Mouse (Mus musculus) T-helper 17 cell (primary cell): ENCODE data around the gene Rps6ka2.
"Not testable (repeated sequence)": the region's sequence is repeated elsewhere in the genome, so short reads cannot be mapped to it uniquely, and the experiment has no call there.

Experiments
- in situ Hi-C, 2 experiments: fragments of 300-600 bp; cut with MboI, MseI; formaldehyde crosslinking; loops; 1 replicate in 1 of 2; 2 replicates in 1 of 2; pipeline ENCODE4 v1.15.1; 2025; ENCODE audit warnings: high pct_unique_total_duplicates in 2 of 2

The Rps6ka2 gene

DNA sequence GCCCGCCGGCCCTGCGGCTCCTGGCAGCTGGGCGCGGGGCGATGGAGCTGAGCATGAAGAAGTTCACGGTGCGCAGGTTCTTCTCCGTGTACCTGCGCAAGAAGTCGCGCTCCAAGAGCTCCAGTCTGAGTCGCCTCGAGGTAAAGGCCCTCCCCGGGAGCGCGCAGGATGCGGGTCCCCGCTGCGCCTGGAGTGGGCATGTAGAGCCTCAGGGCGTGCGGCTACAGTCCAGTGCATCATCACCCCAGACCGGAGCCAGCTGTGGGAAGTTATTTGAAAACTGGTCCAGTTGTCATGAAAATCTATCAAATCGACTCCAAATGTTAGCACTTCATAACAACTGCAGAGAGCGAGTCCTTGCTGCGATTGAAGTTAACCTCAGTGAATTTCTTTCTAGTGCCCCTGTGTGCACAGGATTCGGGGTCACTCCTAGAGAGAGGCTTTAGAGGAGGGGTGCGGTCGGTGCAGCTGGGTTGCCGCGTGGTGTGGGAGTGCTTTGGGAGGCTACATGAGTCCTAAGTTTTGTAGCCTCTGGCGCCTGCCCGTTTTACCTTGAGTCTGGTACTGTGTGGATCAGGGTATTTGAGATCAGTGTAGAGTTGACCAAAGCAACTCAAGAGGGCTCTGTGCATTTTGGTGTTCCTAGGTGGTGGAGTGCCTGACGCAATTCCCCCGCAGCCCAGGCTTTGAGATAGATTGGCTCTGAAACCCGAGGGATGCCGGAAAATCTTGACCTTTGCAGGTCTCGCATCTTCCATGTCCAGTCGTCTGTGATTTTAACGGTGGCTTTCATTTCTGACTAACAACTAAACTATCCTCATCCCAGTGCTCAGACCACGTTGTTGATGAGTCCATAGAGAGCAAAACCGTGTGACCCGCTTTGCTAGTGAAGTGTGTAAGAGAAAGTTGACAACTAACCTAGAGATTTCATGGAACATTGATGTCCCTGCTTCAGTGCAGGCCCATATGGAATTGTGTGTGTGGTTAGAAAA is 685 bp downstream of the Rps6ka2 start:
- in situ Hi-C loops: loop anchor here in 1 of 2 experiments (10.0 kb wide), 1 partner anchor 206 kb away; the partner anchor contains the start of gene Tagap1

DNA sequence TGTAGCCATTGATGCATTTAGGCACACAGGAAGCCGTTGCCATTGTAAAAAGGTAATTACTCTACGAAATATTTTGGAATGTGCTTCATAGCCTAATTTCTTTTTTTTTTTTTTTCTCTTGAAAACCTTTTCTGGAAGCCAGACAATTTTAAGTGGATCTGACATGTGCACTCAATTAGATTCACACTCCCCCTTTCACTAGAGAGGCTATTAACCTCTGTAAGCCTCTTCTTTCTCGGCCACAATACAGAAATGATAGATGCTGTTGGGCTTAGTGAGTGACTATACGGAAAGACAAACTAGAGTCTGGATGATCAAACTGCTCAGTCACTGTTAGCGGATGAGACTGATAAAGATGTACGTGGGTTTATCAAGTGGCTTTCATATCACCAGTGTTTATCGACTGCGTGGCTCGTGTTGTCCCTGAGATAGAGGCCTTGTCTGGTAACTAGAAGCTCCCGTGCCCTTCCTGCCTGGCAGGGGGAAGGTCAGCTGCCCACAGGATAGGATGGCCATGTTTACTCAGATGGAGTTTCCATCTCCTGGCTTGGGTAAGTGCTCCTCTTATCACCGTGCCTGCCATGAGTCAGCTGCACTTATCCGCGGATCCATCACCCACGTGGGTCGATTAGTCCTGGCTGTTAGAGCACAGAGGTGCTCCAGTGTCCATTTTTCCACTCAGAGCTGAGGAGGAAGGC is 3.6 kb downstream of the Rps6ka2 start:
- in situ Hi-C loops: loop anchor here in 1 of 2 experiments (10.0 kb wide), 1 partner anchor 209 kb away; the partner anchor contains the start of gene Tagap1

DNA sequence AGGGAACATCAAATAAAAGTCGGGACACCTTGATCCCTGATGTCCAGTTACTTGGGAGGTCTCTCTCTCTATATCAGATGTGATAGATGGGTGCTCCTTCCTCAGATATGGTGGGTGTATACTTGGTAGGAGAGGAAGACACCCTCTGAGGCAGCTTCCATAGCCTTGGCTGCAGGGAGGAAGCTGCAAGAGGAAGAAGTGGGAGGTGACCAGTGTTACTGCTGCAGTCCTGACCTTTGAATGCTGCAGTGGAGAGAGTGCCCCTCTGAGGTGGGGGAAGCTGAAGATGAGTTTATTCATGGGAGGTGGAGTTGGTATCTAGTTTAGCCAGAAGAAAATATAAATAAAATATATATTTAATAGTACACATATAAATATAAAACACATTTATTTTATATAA is 5.4 kb downstream of the Rps6ka2 start:
- in situ Hi-C loops: loop anchor here in 1 of 2 experiments (5.0 to 10.0 kb wide), 2 partner anchors 38 to 210 kb away; partner anchors contain the start of gene Tagap1

DNA sequence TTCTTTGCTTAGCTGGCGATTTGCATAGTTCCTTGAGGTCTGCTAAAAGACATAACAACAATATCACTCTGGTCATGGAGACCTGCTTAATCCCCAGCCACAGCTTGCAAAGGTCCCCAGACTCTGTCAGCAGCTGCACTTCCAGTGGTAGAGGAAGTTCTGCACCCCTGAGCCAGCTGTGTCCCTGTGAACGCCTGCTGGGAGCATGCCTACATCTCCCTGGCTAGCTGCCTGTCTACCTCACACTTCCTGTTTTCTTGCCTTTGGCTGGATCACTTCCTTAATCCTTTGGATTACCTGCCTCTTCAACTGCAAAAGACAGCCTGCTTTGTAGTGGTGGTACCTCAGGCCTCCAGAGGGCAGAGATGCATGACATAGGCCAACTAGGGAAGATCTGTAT is 6.5 kb downstream of the Rps6ka2 start:
- in situ Hi-C loops: loop anchor here in 1 of 2 experiments (5.0 to 10.0 kb wide), 2 partner anchors 39 to 212 kb away; partner anchors contain the start of gene Tagap1

DNA sequence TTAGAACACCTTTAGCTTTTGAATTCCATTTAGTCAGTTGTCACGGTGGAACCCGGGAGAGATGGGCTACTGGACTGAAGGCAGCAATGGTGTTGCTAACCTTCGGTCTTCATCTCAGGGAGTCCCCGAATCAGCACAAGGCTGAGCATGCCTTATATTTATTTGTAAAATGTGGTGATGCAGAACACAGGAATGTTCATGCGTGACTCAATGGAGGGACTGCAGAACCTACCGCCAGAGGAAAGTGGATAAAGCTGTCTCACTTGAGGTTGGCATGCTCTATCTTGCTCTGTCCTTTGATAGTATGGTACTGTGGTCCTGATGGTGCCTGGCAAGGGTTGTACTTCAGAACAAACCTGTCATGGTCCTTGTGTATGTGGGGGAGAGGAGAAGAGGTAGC is 8.3 kb downstream of the Rps6ka2 start:
- in situ Hi-C loops: loop anchor here in 1 of 2 experiments (5.0 to 10.0 kb wide), 2 partner anchors 41 to 213 kb away; partner anchors contain the start of gene Tagap1

DNA sequence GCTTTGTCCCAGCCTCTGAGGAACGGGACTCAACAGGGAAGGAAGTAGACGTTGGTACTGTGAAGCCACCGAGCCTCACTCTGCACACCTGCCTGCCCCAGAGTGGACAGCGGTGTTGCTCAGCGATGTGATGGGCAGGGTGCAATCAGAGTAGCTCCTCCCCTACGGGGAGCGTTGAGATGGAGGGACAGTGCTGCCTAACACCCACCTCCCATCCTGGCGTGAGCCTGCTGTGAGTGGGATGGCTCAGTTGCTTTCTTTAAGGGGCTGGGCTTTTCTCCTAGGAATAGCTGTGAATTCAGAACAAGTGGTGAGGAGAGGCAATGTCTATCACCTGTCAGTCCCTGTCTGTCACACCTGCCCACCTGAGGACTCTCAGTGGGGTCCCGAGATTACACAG is 12.3 kb downstream of the Rps6ka2 start:
- in situ Hi-C loops: no loop called here

DNA sequence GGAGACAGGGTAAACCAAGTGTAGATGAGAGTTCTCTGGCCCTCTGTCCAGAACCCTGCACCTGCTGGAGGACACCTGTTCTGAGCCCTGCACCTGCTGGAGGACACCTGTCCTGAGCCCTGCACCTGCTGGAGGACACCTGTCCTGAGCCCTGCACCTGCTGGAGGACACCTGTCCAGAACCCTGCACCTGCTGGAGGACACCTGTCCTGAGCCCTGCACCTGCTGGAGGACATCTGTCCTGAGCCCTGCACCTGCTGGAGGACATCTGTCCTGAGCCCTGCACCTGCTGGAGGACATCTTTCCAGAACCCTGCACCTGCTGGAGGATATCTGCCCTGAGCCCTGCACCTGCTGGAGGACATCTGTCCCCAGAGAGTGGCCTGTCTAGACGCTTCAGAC is 17.1 kb downstream of the Rps6ka2 start:
- in situ Hi-C loops: not testable (repeated sequence)

DNA sequence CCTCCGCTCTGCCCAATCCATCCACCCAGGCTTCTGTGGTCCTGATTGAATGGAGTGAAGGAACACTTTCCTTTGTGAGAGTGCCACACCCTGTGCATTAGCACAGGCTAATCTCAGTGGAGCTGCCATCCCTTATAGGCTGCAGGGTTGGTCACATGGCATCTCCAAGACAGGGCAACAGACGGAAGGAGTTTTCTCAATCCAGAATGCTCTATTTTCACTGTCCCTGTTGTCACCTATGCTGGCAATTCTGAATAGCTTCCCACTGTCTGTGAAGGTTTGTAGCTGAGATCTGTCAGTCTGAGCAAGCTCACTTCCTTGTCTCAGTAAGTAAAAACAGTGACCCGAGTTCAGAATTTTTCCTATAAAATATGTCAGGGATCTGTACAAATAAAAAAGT is 19.5 kb downstream of the Rps6ka2 start:
- in situ Hi-C loops: no loop called here

DNA sequence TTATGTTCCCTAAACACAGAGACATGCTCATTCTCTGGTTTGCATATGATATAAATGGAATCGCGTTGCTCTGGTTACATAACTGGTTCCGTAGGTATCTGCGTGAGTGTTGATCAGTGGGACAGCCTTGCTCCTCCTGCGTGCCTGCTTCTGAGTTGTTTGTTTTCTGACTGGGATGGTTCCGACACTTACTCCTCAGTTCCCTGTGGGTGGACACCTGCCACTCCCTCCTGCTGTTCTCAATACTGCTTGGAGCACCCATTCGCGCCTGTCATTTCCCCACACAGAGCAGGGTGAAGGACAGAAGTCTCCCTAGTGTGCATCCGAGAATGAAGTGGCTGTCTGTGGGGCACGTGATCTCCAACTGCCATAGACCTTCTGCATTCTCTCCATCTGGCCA is 20.1 kb downstream of the Rps6ka2 start:
- in situ Hi-C loops: no loop called here

DNA sequence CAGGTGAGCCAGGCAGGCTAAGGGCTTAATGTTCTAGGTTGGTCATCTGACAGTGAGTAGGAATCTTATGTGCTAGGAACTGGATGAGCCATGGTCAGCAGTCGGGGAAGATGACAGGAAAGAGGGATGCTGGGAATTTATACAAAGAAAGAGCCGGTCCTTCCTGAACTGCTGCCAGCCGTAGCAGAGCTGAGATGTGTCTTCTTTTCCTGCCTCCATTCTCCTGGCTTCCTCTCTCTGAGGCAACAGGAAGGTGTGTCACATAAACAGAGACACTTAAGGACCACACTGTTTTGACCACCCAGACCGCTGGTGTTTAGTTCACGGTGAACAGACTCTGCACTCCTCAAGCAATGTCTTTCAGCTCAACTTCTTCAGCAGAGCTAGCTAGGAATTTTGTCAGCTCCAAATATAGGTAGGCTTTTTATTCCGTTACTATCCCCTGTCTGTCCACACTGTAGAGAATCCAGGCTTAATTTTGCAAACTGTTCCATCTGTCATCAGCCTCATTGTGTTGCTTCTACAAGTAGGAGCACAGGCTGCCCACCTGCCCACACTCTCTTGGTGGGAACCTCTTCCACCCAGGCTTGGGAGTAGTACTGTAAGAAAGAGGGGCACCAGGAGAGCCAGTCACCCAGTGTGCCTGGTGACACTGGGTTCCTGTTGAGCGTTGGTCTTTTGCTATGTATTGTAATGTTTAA is 24.4 kb downstream of the Rps6ka2 start:
- in situ Hi-C loops: no loop called here

DNA sequence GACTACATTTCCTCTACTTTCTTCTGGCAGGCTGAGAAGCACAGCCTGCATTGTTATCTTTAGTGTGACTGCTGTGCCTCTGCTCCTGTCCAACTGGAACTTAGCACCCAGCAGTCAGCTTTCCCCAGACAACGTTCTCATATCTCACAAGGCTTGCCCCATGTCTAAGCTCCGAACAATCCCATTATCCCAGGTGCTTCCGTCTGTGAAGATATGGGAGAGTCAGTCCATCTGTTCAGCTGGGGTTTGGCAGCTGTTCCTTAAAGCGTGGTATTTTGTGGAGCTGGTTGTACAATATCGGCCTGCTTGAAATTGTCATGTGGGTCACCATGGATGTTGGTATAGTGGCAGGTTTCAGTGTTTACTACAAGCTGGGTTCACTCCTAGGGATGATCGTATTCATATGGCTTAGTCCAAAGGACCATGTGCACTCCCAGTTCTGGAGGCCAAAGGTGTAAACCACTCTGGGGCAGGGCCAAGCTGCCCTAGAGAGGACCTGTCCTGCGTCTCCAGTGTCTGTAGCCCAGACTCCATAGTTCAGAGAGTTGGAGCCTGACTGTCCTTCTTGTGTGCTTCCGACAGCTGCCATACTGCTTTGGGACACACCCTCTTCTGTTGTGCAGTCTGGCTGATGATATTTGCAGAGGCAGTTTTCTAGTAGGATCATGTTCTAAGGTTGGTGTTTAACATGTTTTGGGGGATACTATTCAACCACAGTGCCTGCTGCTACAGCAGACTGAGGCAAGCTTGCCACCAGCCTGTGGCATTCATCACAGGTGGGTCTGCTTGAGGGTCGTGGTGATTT is 27.4 kb downstream of the Rps6ka2 start:
- in situ Hi-C loops: no loop called here

DNA sequence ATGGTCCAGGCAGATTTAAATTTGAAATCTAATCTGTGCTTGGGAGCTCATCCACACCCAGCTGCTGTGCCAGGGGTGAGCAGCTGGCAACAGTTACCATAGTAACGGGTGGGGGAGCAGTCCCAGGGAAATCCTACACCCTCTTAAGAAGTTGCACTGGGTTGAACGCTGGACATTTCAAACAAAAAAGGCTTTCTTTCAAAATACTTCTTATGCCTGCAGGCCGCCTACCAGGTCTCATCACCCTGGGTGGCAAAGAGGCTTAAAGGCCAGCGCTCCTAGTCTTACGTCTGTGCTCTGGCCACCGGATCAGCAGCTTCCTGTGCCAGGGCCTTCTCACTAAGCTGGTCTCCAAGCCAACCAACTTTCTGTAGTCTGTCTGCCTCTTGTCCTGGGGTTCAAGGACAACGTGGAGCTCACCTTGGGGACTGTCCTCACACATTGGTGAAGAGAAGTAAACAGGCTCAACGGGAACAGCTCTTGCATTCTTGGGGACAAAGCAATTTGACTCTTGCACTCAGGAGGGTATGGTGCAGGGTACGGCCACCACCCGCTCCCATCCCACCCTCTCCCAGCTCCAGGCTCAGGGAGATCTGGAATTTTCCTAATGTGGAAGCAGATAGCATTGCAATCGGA is 35.0 kb downstream of the Rps6ka2 start:
- in situ Hi-C loops: no loop called here

DNA sequence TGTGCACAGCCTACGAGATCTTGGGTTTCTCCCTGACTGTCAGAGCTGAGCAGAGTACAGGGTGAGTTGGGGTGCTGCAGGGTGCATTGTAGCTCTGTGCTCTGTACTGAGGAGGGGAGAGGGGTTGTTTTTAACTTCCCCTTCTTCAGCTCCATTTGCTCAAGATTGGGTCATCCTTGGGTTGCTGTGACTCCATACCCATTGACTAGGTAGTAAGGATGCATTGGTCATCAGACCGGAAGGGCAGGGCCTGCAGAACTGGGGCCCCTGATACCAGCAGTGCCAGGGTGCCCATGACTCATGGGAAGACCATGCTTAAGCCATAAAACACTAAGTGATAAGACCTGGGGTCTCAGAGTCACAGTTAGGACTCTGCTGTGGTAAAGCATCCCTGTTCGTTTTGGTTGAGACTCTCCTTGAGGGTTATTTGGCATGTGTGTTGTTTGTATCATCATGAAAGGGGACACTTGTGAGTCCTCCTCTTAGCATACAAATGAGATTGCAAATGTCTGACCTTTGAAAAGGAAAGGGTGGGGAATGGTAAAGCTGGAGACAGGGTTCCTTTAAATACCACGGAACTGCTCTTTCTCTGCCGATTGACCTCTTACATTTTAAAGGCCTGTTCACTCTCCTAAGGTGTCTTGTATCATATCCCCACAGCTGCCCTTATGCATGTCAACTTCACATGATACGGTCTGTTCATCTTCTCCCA is 36.7 kb downstream of the Rps6ka2 start:
- in situ Hi-C loops: no loop called here

DNA sequence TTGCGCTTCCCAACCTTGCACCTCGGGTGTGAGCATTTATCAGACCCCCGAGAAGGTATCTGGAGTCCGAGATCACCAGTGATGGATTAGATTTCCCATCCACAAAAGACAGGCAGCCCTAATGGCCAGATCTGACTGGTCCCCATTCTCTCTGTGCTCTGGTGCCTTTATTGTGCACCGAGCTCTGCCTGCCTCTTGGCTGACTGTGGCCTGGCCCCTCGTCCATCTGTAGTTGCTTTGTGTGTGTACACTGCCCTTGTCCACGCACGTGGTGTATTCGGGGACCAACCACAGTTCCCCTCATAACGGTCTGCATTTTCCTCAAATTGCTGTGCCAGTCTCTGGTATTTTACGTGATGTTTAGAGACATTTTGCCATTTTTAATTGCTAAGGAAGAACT is 40.7 kb downstream of the Rps6ka2 start:
- in situ Hi-C loops: no loop called here

DNA sequence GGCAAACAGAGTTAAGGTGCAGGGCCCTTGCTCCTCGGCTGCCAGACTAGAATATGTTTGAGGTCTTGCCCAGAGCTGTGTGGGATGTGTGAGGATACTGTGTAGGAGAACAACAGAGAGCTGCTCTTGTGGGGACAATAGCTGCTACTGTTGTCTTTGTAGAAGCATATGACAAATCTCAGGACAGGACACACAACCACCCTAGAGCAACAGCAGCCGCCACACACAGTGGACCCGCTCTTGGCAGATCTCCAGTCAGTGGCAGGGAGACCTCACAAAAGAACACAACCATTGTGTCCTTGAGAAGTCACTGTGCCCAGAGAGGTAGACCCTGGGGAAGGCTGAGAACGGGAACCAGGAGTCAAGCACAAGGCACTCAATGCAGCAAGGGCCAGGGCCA is 42.0 kb downstream of the Rps6ka2 start:
- in situ Hi-C loops: no loop called here

DNA sequence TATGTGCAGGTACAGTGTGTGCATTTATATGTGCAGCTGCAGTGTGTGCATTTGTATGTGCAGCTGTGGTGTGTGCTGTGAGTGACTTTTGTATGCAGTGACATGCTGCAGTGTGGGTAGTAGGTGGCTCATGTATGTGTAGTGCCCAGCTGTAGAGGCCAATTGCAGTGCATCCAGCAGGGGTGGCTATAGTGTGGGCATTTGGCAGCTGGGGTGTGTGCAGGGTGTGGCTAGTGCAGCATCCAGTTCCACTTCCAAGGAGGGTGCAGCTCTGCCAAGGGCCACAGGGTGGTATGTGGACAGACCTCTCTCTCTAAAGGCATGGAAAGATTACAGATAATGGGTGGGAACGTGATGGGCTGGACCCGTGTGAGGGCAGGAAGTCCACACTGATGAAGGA is 43.3 kb downstream of the Rps6ka2 start:
- in situ Hi-C loops: no loop called here

DNA sequence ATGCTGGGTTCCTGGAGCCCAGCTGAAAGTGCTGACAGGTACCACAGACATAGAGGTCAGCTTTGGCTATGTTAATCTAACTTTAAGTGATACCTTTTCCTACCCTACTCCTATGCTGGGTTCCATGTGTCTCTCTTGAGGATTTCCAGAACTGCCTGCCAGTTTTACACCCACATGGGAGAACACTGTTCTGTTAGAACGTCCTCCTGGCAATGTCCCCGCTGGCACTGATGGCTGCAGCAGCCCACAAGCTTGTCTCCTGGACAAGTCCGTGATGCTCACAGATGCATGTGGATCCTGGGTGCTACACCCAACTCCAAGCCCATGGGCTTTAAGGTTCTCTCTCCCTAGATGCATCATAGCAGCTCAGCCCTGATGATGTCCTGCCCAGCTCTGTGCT is 44.1 kb downstream of the Rps6ka2 start:
- in situ Hi-C loops: no loop called here

DNA sequence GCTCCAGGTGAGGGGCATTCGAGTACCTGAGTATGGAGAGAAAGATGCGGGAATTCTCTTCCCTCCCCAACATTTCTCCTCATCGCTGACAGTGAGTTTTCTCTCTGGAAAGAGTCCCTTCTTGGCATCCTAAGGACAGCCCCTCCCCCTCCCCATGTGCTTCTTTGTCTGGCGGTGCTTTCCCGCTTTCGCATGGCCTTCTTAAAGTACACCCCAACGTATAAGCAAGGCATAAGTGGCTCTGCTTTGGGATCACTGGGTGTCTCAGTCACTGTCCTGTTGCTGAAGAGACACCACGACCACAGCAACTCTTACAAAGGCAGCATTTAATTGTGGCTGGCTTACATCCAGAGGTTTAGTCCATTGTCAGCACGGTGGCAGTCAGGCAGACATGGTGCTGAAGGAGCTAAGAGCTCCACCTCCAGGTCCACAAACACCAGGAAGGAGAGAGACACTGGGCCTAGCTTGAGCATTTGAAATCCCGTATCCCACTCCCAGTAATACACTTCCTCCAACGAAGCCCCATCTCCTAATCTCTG is 47.9 kb downstream of the Rps6ka2 start:
- in situ Hi-C loops: no loop called here

DNA sequence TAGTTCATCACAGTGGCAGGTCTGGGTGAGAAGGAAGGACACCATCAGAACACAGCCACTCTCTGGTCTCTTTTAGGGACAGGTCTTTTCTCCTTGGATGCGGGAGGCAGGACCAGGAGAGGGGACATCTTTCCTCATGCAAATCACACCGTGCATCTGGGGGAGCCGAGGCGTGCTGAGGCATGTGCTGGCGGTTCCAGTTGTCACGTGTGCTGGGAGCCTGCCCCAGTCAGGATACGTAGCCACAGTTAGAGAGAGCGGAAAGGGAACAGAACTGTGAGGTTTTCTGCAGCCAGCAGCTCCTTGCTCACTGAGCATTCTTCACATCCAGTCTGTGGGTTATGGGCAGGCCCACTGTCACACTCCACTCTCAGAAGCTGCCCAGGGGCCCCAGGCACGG is 48.5 kb downstream of the Rps6ka2 start:
- in situ Hi-C loops: no loop called here
